Mouse (Mus musculus) kidney, adult 8-10 months (tissue): ENCODE measurements at regions not wholly inside any gene's neighbourhood (a gene's known extent, or its start where the extent isn't known, plus 50 kb on each side); places are given as distances from the start of the nearest gene placed in this dataset.
A peak's percentile ranks its signal among the peaks of the same experiment; 100 is the strongest.
"Not testable (repeated sequence)": the region's sequence is repeated elsewhere in the genome, so short reads cannot be mapped to it uniquely, and the experiment has no call there.

Source experiments
- DNase-seq, 2 experiments: peaks; one replicate each; pipeline ENCODE4 v3.0.0; 2022

GRCm38 (mm10) chr5:68252671-68253070, 221.0 kb downstream of the Grxcr1 start:
- peak; percentile 12 to 56 for DNase-seq

GRCm38 (mm10) chr5:68253476-68253875, 221.8 kb downstream of the Grxcr1 start:
- no peak for DNase-seq

- no peak for DNase-seq
Measured at GRCm38 (mm10) chr5:68254111-68254510, 222.5 kb downstream of the Grxcr1 start.

- no peak for DNase-seq
Measured at GRCm38 (mm10) chr5:68264206-68264605, 232.6 kb downstream of the Grxcr1 start.

GRCm38 (mm10) chr5:68274271-68274670, 242.6 kb downstream of the Grxcr1 start:
- no peak for DNase-seq

DNA sequence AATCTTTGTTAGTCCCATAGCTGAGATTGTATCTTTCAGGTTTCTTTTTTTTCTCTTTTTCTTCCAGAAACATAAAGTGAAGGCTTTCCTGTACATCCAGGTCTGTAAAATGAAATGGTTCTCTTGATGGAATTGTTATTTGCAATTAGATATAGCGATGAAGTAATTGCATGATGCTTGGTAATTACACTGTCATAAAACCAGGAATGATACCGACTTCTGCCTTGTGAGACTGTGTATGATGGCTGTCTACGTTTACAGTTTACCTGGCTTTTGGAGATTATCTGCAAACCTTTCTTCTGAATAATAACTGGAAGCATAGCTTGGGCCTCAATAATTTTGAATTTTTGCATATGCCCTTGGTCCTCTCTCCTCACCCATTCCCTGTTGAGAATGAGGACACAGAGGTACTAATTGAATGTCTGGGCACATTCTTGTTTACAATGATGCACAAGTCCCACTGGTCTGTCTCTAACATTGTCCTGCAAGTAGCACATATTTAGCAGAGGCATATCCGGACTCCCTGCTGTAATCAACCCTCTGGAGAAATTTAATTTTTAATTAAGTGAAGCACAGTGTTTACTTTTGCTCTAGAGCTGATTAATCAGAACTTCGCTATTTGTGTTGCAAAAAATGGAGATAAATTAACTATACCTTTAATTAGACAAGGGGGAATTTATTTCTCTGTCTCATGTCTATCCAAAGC, 244.1 kb downstream of the Grxcr1 start:
- no peak for DNase-seq

DNA sequence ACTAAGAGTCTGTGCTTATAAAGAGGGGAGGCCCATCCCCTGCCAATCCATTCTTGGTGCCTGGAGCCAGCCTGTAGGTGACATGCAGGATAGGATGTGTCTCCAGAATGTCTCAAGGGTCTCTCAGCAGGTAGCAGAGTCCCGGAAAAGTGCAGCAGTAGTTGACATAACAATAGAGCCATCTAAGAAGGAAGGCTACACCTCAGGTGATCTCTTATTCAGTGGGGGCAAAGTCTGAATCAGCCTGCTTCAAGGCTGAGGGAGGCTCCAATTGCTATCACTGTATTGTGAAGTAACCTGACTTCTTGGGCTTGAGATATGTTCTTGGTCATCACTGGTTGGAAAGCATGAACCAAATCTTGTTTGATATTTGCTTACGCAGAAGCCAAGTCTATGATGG, 264.1 kb downstream of the Grxcr1 start:
- not testable (repeated sequence) for DNase-seq

DNA sequence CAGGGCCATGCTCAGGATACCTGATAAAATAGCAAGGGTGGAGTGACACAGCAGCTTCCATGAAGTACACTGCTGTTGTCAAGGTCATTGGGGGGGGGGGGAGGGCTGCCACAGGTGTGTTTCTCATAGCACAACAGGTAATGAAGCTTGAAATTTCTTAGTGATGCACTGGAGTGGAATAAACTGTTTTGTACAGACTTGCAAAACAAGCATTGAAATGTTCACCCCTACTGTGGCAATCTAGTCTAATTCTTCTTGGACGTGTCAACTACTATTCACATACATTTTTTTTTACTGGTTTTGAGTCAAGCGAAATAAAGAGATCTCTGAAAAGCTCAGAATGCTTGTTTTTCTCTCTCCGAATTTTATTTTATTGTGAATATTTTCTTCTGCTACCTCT, 281.6 kb downstream of the Grxcr1 start:
- peak in 1 of 2 experiments; percentile 5 for DNase-seq

GRCm38 (mm10) chr5:68318979-68319378, 287.3 kb downstream of the Grxcr1 start:
- DNase-seq = no peak

- DNase-seq = peak; percentile 7
Measured at GRCm38 (mm10) chr5:68326998-68327593, 295.5 kb downstream of the Grxcr1 start.

GRCm38 (mm10) chr5:68329311-68329710, 297.7 kb downstream of the Grxcr1 start:
- DNase-seq = no peak

- no peak for DNase-seq
Measured at GRCm38 (mm10) chr5:68329828-68330227, 298.2 kb downstream of the Grxcr1 start.

- DNase-seq = no peak
Measured at GRCm38 (mm10) chr5:68350921-68351320, 319.3 kb downstream of the Grxcr1 start.

DNA sequence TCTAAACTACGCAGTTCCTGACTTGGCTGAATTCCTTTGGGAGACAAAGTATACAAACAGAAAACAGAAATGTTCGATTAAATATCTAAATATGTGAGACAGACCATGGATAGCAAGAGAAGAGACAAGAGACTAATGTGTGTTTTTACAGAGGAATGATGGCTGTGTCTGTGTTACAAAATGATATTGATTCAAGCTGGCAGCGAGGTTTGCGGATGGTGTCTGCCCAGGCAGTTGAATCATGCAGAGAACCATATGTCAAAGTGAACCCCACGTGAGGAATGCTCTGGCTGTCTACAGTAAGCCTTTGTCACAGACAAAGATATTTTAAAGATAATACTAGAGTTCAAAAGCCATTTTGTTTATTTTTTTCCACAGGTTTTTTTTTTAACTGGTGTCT, 320.2 kb downstream of the Grxcr1 start:
- DNase-seq = no peak

DNA sequence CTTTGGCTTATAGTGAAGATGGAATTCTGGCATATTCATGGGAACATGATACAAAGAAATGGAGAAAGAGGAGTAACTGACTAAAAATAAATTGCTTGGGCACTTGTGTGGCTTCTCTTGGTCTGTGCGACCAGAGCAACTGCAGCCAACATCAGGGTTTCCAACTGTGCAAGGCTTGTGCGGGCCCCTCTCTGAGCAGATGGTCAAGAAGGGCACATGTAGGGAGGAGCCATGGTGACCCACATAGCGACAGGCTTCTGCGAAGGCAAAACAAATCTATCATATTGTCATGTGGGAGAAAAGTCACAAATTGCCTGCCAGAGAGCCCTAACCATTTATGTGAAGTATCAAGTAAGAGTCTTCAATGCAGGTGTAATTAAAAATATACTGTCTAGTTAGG, 321.6 kb downstream of the Grxcr1 start:
- no peak for DNase-seq

- not testable (repeated sequence) for DNase-seq
Measured at GRCm38 (mm10) chr5:68353816-68354215, 322.2 kb downstream of the Grxcr1 start.

DNA sequence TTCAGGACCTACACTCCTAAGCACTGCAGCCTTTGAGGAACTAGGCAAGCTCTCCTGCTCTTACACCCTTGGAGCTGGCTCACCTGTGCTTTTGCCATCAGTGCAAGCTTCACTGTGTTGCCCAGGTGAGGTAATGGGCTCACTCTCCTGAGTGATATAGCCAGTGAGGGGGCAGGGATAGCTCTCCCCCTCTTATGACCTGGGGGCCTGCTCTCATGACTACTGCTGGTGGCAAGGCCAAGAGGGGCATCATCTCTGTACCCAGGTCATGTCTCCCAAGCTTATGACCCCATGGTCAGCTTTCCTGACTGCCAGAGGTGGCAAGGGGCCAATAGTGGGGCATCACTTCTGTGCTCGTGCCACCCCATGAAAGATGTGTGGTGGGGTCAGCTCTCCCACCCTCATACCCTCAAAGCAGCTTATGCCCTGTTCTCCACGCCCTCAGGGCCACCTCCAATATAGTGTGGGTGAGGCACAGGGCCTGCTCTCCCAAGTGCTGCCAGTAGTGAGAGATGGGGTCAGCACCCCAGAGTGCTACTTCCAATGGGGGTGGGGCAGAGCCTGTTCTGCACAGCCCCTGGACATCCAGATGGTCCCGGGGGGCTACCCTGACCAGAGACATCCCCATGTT, 330.1 kb downstream of the Grxcr1 start:
- no peak for DNase-seq

GRCm38 (mm10) chr5:68373082-68373481, 341.4 kb downstream of the Grxcr1 start:
- no peak for DNase-seq
